ENCODE assay signal across 19 mouse cellular contexts in the genomic region with DNA sequence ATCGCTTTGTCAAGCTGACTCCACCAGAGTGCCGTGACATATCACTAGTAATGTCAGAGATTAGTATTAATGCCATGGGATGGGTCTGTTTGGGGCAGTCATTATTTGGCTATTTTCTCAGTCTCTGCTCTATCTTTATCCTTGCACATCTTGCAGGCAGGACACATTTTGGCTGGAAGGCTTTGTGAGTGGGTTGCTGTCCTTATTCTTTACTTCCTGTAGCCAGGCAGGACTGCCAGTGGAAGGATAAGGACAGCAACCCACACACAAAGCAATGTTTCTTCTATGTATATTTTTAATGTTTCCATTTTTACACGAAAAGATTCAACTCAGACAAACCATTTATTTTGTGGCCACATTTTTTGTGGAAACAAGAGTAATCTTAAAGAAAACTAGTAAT.
DNase-seq lines count a peak whose midpoint lies in the region; ATAC-seq lines count a peak whose summit lies in the region.
"Had no signal": no experiment of that assay in that cellular context is flagged by ENCODE, and none has a peak within 500 bp of the region (broad histone marks: within the 10 kb centered on the region; RNA-seq: fewer than 3 reads in every experiment).

No protein-coding gene starts in this region.

- peak; percentile 99 for ATAC-seq in frontal cortex, adult (ENCODE audit: low TSS enrichment)
- ATAC-seq: CD4-positive, CD25-positive, alpha-beta regulatory T cell, adult 4 months; forebrain, embryonic 14.5 days had no signal

- no peak for DNase-seq in frontal cortex, postnatal 14 days (ENCODE audit: low spot score in 2 of 2)
- DNase-seq in left cerebral cortex, postnatal 14 days (ENCODE audit: low spot score in 2 of 2), result peak; percentile 22 to 52
- DNase-seq in left cerebral cortex, adult 11 months (ENCODE audit: low spot score), result no peak
- peak; percentile 23 to 58 for DNase-seq in right cerebral cortex, postnatal 10 days (ENCODE audit: low spot score in 2 of 2)
- DNase-seq in neural tube, embryonic 10.5 days (ENCODE audit: extremely low spot score, low spot score), result no peak
- DNase-seq in kidney, postnatal 4 days, result no peak
- DNase-seq: adrenal gland, adult 8-10 months; adrenal gland, postnatal 36 days; B cell, adult 2 months; cerebellum, adult 11 months; cerebellum, adult 8-10 months; cerebellum, postnatal 14 days; embryo, embryonic 11 days; gastrocnemius, adult 2 months; gastrocnemius, postnatal 25 days; heart, postnatal 36 days had no signal

- intact Hi-C loops in left cerebral cortex, postnatal 14 days (cut with DNase I), result no loop called here

Comparison
In these comparisons a context has a peak if more than half of its experiments do, and no peak if none do; other contexts are left out.
1. DNase-seq: peak in left cerebral cortex, postnatal 14 days (2 of 2) and right cerebral cortex, postnatal 10 days (2 of 2); none in frontal cortex, postnatal 14 days (0 of 2), left cerebral cortex, adult 11 months (single experiment), neural tube, embryonic 10.5 days (single experiment) and kidney, postnatal 4 days (0 of 2).